Mouse (Mus musculus): ENCODE measurements around the gene Pear1. TPM values are rescaled to one million over a fixed set of nuclear protein-coding genes. Genes with fewer than 3 reads are reported as not detected.

Gene Pear1
- polyA plus RNA-seq, 1 experiment from 2014 or later, result 28.4 TPM

DNA sequence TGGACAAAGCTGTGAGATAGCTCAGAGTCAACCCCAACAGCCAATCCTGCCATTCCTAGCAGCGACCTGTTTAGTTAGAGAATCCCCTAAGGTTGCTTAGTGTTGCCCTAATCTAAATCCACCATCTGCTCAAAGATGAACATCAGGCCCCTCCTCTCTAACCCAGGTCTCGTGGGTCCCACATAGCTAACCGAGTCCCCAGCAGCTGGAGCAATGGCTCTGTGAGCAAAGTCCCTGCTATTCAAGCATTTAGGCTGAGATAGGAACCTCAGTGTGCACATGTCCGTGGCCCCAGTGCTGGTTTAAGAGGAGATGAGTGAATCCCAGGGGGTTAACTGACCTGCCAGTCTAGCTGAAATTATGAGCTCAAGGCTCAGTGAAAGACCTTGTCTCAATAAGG lies 22.1 kb upstream of the Pear1 start:
- no peaks in the 10 kb centered on the region for H3K9me3 ChIP-seq (ENCODE audit: control insufficient read depth, low read length)
- H3K4me2 ChIP-seq (ENCODE audit: low read length), result no peak overlapping the region
- no peak overlapping the region for H3K27ac ChIP-seq (ENCODE audit: low read depth)
- WGBS, result 69% methylated on average over 4 of the region's 4 CpGs
- ATAC-seq (replicated peaks; ENCODE audit: low FRiP score, low TSS enrichment, low read depth), result no peak
- H3K36me3 ChIP-seq (ENCODE audit: control insufficient read depth, insufficient read depth, low read length), result no peaks in the 10 kb centered on the region
- H3K9ac ChIP-seq (ENCODE audit: low read length), result no peak overlapping the region
- no peak overlapping the region for H3K4me3 ChIP-seq (ENCODE audit: low read depth, low read length)
- DNase-seq (ENCODE audit: low spot score), result no peak
- no peaks in the 10 kb centered on the region for H3K27me3 ChIP-seq (replicated peaks; ENCODE audit: control insufficient read depth, insufficient read depth, low read length)
- H3K4me1 ChIP-seq (replicated peaks; ENCODE audit: control insufficient read depth, insufficient read depth, low read length), result no peaks in the 10 kb centered on the region

GRCm38 (mm10) chr3:87844981-87845380 lies 20.9 kb upstream of the Pear1 start:
- Histone ChIP-seq H3K36me3 (ENCODE audit: control insufficient read depth, insufficient read depth, low read length) (no peaks in the 10 kb centered on the region), H3K4me1 (replicated peaks; ENCODE audit: control insufficient read depth, insufficient read depth, low read length) (no peaks in the 10 kb centered on the region), H3K9ac (ENCODE audit: low read length) (no peak overlapping the region), H3K27me3 (replicated peaks; ENCODE audit: control insufficient read depth, insufficient read depth, low read length) (no peaks in the 10 kb centered on the region), H3K27ac (ENCODE audit: low read depth) (no peak overlapping the region), H3K4me2 (ENCODE audit: low read length) (no peak overlapping the region), H3K4me3 (ENCODE audit: low read depth, low read length) (no peak overlapping the region), H3K9me3 (ENCODE audit: control insufficient read depth, low read length) (no peaks in the 10 kb centered on the region)
- DNase-seq (ENCODE audit: low spot score), result no peak
- no peak for ATAC-seq (replicated peaks; ENCODE audit: low FRiP score, low TSS enrichment, low read depth)
- WGBS, result 78% methylated on average over 4 of the region's 4 CpGs

- Histone ChIP-seq H3K4me3 (ENCODE audit: low read depth, low read length) (no peak overlapping the region), H3K27me3 (replicated peaks; ENCODE audit: control insufficient read depth, insufficient read depth, low read length) (no peaks in the 10 kb centered on the region), H3K36me3 (ENCODE audit: control insufficient read depth, insufficient read depth, low read length) (no peaks in the 10 kb centered on the region), H3K9me3 (ENCODE audit: control insufficient read depth, low read length) (no peaks in the 10 kb centered on the region), H3K4me1 (replicated peaks; ENCODE audit: control insufficient read depth, insufficient read depth, low read length) (no peaks in the 10 kb centered on the region), H3K4me2 (ENCODE audit: low read length) (no peak overlapping the region), H3K9ac (ENCODE audit: low read length) (no peak overlapping the region), H3K27ac (ENCODE audit: low read depth) (no peak overlapping the region)
- DNase-seq (ENCODE audit: low spot score) (no peak), ATAC-seq (replicated peaks; ENCODE audit: low FRiP score, low TSS enrichment, low read depth) (no peak)
These were observed 16.8 kb upstream of the Pear1 start for GRCm38 (mm10) chr3:87840858-87841257.

- DNase-seq (ENCODE audit: low spot score), result peak; percentile 92
- H3K9ac ChIP-seq (ENCODE audit: low read length), result no peak overlapping the region
- H3K36me3 ChIP-seq (ENCODE audit: control insufficient read depth, insufficient read depth, low read length), result no peaks in the 10 kb centered on the region
- no peaks in the 10 kb centered on the region for H3K27me3 ChIP-seq (replicated peaks; ENCODE audit: control insufficient read depth, insufficient read depth, low read length)
- no peak overlapping the region for H3K4me2 ChIP-seq (ENCODE audit: low read length)
- no peak overlapping the region for H3K4me3 ChIP-seq (ENCODE audit: low read depth, low read length)
- H3K4me1 ChIP-seq (replicated peaks; ENCODE audit: control insufficient read depth, insufficient read depth, low read length), result no peaks in the 10 kb centered on the region
- no peaks in the 10 kb centered on the region for H3K9me3 ChIP-seq (ENCODE audit: control insufficient read depth, low read length)
- 0 out of 2 replicates have a peak, but pooled peaks have one; percentile 47 for ATAC-seq (replicated peaks; ENCODE audit: low FRiP score, low TSS enrichment, low read depth)
- no peak overlapping the region for H3K27ac ChIP-seq (ENCODE audit: low read depth)
- 2% methylated on average over 4 of the region's 4 CpGs for WGBS
These were observed 14.5 kb upstream of the Pear1 start for GRCm38 (mm10) chr3:87838622-87839021.

DNA sequence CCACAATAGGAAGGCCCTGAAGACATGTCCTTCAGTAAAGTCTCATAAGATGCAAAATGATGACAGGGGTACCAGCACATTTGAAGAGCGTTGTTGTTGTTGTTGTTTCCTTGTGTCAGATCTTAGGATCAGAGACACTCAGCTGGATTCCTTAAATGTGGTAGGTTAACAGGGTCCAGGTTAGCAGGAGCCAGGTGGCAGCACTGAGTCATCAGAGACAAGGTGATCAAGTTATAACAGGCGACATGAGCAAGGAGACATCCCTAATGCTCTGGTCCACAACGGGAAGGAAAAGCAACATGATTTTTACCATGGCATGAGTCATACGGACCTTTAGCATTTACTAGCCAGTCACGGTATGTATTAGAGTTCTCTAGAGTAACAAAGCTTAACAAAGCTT lies 9.4 kb upstream of the Pear1 start:
- H3K9ac ChIP-seq (ENCODE audit: low read length), result no peak overlapping the region
- no peaks in the 10 kb centered on the region for H3K9me3 ChIP-seq (ENCODE audit: control insufficient read depth, low read length)
- H3K4me3 ChIP-seq (ENCODE audit: low read depth, low read length), result no peak overlapping the region
- whole genome bisulfite sequencing, result 62% methylated on average over 5 of the region's 5 CpGs
- no peak overlapping the region for H3K27ac ChIP-seq (ENCODE audit: low read depth)
- no peak overlapping the region for H3K4me2 ChIP-seq (ENCODE audit: low read length)
- H3K27me3 ChIP-seq (replicated peaks; ENCODE audit: control insufficient read depth, insufficient read depth, low read length), result no peaks in the 10 kb centered on the region
- H3K36me3 ChIP-seq (ENCODE audit: control insufficient read depth, insufficient read depth, low read length), result no peaks in the 10 kb centered on the region
- no peaks in the 10 kb centered on the region for H3K4me1 ChIP-seq (replicated peaks; ENCODE audit: control insufficient read depth, insufficient read depth, low read length)
- ATAC-seq (replicated peaks; ENCODE audit: low FRiP score, low TSS enrichment, low read depth) (no peak), DNase-seq (ENCODE audit: low spot score) (no peak)

DNA sequence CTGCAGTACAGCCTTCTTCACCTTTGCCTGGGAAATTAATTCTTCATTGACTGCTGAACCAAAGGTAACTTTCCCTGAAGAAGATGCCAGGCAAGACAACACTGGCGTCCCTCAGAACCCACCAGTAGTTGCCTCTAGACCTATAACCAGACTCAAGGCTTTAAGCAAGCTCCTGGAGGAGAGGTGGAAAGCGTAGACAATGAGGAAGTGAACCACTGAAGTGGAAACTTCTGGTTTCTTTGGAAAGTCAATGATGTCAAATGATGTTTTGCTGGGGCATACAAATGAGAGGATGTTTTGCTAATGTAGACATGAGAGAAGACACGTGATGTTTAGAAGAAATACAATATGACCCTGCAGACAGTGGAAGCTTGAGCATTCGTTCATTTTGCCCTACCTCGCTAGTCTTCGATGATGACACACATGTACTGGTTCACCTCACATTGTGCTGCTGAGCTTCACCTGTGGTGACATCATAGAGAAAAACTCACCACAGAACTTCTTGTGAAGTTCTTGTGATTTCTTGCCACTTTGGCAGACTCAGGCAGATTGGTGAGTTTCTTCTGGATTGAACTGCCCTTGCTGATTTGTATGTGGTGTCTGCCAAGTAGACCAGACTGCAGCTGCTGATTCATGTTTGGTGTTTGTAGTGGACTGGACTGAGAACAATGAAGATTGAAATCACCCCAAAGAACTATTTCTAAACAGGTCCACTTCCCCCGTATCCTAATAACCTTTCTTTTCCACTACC lies 8.2 kb upstream of the Pear1 start:
- DNase-seq (ENCODE audit: low spot score) (no peak), ATAC-seq (replicated peaks; ENCODE audit: low FRiP score, low TSS enrichment, low read depth) (no peak)
- Histone ChIP-seq H3K4me2 (ENCODE audit: low read length) (no peak overlapping the region), H3K27ac (ENCODE audit: low read depth) (no peak overlapping the region), H3K4me1 (replicated peaks; ENCODE audit: control insufficient read depth, insufficient read depth, low read length) (no peaks in the 10 kb centered on the region), H3K27me3 (replicated peaks; ENCODE audit: control insufficient read depth, insufficient read depth, low read length) (no peaks in the 10 kb centered on the region), H3K9me3 (ENCODE audit: control insufficient read depth, low read length) (no peaks in the 10 kb centered on the region), H3K4me3 (ENCODE audit: low read depth, low read length) (no peak overlapping the region), H3K36me3 (ENCODE audit: control insufficient read depth, insufficient read depth, low read length) (no peaks in the 10 kb centered on the region), H3K9ac (ENCODE audit: low read length) (no peak overlapping the region)
- WGBS, result 81% methylated on average over 7 of the region's 7 CpGs

GRCm38 (mm10) chr3:87829025-87829424 lies 4.9 kb upstream of the Pear1 start:
- ATAC-seq (replicated peaks; ENCODE audit: low FRiP score, low TSS enrichment, low read depth) (no peak), DNase-seq (ENCODE audit: low spot score) (no peak)
- Histone ChIP-seq H3K27ac (ENCODE audit: low read depth) (no peak overlapping the region), H3K9me3 (ENCODE audit: control insufficient read depth, low read length) (no peaks in the 10 kb centered on the region), H3K9ac (ENCODE audit: low read length) (no peak overlapping the region), H3K36me3 (ENCODE audit: control insufficient read depth, insufficient read depth, low read length) (no peaks in the 10 kb centered on the region), H3K27me3 (replicated peaks; ENCODE audit: control insufficient read depth, insufficient read depth, low read length) (no peaks in the 10 kb centered on the region), H3K4me2 (ENCODE audit: low read length) (no peak overlapping the region), H3K4me1 (replicated peaks; ENCODE audit: control insufficient read depth, insufficient read depth, low read length) (no peaks in the 10 kb centered on the region), H3K4me3 (ENCODE audit: low read depth, low read length) (no peak overlapping the region)
- 41% methylated on average over 10 of the region's 10 CpGs for WGBS

- no peaks in the 10 kb centered on the region for H3K27me3 ChIP-seq (replicated peaks; ENCODE audit: control insufficient read depth, insufficient read depth, low read length)
- no peak for DNase-seq (ENCODE audit: low spot score)
- H3K9me3 ChIP-seq (ENCODE audit: control insufficient read depth, low read length), result no peaks in the 10 kb centered on the region
- WGBS, result 53% methylated on average over 4 of the region's 4 CpGs
- ATAC-seq (replicated peaks; ENCODE audit: low FRiP score, low TSS enrichment, low read depth), result no peak
- H3K9ac ChIP-seq (ENCODE audit: low read length), result no peak overlapping the region
- H3K36me3 ChIP-seq (ENCODE audit: control insufficient read depth, insufficient read depth, low read length), result no peaks in the 10 kb centered on the region
- no peak overlapping the region for H3K4me3 ChIP-seq (ENCODE audit: low read depth, low read length)
- H3K27ac ChIP-seq (ENCODE audit: low read depth), result no peak overlapping the region
- no peak overlapping the region for H3K4me2 ChIP-seq (ENCODE audit: low read length)
- no peaks in the 10 kb centered on the region for H3K4me1 ChIP-seq (replicated peaks; ENCODE audit: control insufficient read depth, insufficient read depth, low read length)
These were observed 4.3 kb upstream of the Pear1 start for GRCm38 (mm10) chr3:87828435-87828834.

- Histone ChIP-seq H3K4me2 (ENCODE audit: low read length) (no peak overlapping the region), H3K27me3 (replicated peaks; ENCODE audit: control insufficient read depth, insufficient read depth, low read length) (peaks cover 4% of the 10 kb centered on the region; the same call in 1 of the 2 replicates), H3K9ac (ENCODE audit: low read length) (no peak overlapping the region), H3K4me1 (replicated peaks; ENCODE audit: control insufficient read depth, insufficient read depth, low read length) (no peaks in the 10 kb centered on the region), H3K36me3 (ENCODE audit: control insufficient read depth, insufficient read depth, low read length) (no peaks in the 10 kb centered on the region), H3K27ac (ENCODE audit: low read depth) (no peak overlapping the region), H3K9me3 (ENCODE audit: control insufficient read depth, low read length) (no peaks in the 10 kb centered on the region), H3K4me3 (ENCODE audit: low read depth, low read length) (no peak overlapping the region)
- WGBS, result 59% methylated on average over 12 of the region's 12 CpGs
- no peak for ATAC-seq (replicated peaks; ENCODE audit: low FRiP score, low TSS enrichment, low read depth)
- no peak for DNase-seq (ENCODE audit: low spot score)
These were observed 5.9 kb downstream of the Pear1 start for GRCm38 (mm10) chr3:87818226-87818625.

Data from intestine, embryonic 14.5 days (tissue).